Mouse (Mus musculus) bone marrow, adult 2 months (tissue): ENCODE results near the gene Cbl.

Experiments
- CTCF ChIP-seq: fragments of 200-500 bp; IDR thresholded peaks from 2 replicates; pipeline ENCODE4 v1.5.1; 2011; ENCODE audit warnings: low read length, control low read depth; ENCODE audit not compliant: control insufficient read depth, insufficient read depth
- POLR2A ChIP-seq: fragments of 200-500 bp; IDR thresholded peaks from 2 replicates; pipeline ENCODE4 v1.6.1; 2011; ENCODE audit warnings: low read depth, mild to moderate bottlenecking, control low read depth, low read length, borderline replicate concordance; ENCODE audit not compliant: control insufficient read depth

DNA sequence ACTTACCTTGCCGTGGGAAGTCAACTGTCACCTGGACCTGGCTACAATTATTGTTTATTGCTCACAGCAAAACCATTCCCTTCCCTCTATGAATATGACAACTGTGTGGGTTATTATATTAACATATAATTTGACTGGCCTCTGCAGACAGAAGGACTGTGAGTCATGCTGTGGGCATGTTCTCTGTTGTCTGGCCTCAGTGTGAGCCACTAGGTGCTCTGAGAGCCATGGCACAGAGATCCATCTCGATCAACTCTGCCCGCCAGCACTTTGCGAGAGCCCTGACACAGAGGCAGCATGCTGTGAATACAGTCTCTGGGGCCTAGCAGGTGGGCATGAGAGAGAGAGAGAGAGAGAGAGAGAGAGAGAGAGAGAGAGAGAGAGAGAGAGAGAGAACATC is 36.1 kb upstream of the Cbl start:
- TF ChIP-seq CTCF (no peak), POLR2A (no peak)
